Mouse (Mus musculus) thymus, postnatal 36 days (tissue): Measurements from ENCODE around the gene Tmem62.
"Not testable (repeated sequence)": the region's sequence is repeated elsewhere in the genome, so short reads cannot be mapped to it uniquely, and the experiment has no call there.

Experiments used
- DNase-seq, 2 experiments: peaks; one replicate each; pipeline ENCODE4 v3.0.0; 2022; ENCODE audit warnings: mixed read lengths in 2 of 2

The Tmem62 gene

GRCm38 (mm10) chr2:120998863-120999262 lies 22.0 kb downstream of the Tmem62 start:
- DNase-seq = no peak

DNA sequence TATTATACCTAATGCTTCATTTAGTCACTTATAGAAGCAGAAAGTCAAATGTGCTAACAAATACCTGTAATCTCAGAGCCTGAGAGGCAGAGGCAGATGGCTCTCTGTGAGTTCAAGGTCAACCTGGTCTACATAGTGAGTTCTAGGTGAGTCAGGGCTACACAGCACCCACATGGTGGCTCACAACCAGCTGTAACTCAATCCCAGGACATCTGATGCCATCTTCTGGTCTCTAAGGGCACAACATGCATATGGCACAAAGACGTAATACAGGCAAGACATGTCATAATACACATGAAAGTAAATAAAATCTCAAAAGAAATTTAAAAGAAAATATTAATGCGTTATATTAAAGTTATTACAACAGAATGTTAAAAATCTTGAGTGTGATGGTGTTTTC lies 26.8 kb downstream of the Tmem62 start:
- DNase-seq = no peak

DNA sequence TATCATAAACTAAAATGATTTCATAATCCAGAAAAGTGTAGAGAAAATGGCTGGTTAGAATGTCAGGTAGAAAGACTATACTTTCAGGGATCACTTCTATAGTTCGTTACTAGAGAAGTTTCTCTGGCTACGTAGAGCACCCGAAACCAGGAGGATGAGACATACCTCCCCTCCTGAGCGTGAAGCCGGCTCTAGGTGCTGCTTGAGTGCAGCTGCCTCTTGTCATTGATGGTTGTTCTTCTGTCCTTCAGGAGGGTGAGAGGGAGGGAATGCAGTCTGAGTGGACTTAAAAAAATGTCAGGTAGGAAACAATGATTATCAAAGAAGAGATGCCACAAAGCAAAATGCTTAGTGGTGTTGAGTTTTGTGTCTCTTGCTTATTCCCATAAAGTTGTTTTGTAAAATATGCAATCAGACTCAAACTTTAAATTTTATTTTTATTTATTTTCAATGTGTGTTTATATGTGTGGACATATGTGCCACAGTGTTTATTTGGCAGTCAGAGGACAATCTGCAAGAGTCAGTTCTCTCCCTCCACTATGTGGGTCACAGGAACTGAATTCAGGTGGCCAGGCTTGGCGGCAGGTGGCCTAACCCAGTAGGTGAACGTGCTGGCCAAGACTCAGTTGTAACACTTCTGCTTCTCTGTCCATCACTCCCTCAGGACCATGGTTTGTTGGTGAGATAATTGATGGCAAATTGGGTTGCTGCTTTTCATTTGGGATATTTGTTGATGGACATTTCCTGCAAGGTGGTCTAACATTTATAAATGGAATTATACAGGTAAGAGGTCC lies 27.4 kb downstream of the Tmem62 start:
- no peak for DNase-seq

DNA sequence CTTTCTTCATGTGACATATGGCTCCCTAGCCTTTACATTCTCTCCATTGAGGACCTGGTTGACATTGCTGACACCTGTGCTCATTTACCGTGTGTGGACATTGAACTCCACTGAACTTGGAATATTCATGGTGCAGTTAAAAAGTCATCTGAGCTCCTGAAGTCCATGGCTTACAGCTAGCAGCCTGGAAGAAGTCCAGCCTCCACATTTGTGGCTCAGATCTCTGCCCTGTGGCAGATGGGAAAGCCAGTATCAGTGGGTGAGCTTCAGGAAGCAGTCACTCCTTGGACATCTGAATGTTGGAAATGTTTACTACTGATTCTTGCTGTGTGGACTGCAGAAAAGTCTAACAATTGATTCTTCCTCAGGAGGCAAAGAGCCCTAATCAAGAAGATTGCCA lies 30.2 kb downstream of the Tmem62 start:
- DNase-seq = no peak

DNA sequence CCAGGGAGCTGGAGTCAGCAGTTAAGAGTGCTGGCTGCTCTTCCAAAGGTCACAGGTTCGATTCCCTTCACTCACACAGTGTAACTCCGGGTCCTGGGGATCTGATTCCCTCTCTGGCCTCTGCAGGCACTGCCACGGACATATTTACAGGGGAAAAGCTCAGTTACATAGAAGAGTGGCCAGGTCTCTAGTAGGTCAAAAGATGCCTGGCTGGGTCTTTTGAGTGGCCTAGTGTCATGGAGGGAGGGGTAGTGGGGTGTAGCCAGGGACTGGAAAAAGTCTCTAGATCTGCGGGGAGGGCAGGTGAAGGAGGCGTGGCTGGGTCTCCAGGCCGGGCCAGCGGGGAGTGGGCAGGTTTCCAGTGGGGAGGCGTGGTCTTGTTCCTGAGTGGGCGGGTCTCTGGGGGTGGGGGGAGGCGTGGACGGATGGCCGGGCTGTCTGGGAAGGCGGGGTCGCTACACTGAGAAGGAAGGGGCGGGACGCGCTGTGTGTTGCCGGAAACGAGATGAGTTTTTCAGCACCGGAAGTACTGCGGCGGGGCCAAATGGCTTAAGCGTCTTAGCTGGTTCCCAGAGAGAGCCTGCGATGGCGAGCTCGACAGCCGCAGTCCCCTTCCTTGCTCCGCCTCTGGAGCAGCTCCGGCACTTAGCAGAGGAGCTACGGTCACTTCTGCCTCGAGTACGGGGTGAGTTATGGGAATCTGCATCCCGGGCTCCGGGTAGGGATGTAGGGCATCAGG lies 31.3 kb downstream of the Tmem62 start, which contains the start of gene Ccndbp1:
Ccndbp1 (plus strand) TSS at position 479 of the 739 bp plus-strand sequence.
- peak; percentile 86 to 90 for DNase-seq

- no peak for DNase-seq
Measured at GRCm38 (mm10) chr2:121008664-121009007, 31.8 kb downstream of the Tmem62 start.

- no peak for DNase-seq
Measured at GRCm38 (mm10) chr2:121009071-121009677, 32.4 kb downstream of the Tmem62 start.

GRCm38 (mm10) chr2:121012676-121013075 lies 35.9 kb downstream of the Tmem62 start:
- no peak for DNase-seq

- DNase-seq = no peak
Measured at GRCm38 (mm10) chr2:121015507-121015906, 38.7 kb downstream of the Tmem62 start.

DNA sequence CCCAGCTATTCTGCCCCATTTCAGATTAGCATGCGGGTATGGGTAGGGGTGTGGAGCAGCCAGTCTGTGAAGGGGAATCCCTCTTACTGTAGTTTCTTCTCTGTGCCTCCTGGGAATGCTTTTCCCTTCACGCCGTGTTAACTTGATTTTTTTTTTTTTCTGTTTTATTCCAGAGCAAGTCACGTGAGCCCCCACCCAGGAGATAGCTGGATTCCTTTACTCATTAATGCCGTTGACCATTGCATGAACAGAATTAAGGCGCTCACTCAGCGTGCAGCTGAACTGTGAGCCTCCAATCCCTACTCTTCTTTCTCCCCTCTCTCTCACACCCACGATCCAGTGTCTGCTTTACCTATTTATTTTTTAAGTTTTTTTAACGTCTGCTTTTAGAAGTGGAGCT lies 39.4 kb downstream of the Tmem62 start:
- DNase-seq = no peak

GRCm38 (mm10) chr2:121017151-121017550 lies 40.3 kb downstream of the Tmem62 start:
- no peak for DNase-seq

DNA sequence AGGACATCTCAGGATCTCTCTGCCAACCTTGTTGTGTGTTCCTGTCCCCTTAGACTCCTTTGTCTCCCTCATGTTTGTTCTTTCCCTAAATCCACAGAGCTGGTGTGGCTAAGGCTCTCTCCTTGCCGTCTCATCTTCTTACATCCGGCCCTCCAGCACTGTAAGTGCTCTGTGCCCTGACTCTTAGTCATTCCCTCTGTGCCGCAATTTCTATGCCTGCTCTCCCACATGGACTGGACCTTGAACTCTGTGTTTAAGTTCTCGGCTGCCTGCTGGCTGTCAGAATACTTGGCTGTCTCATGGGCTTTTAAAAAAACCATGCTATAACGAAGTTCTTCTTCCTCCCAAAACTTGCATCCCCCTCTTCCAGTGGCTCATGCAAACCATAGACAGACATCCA lies 46.1 kb downstream of the Tmem62 start:
- no peak for DNase-seq

- no peak for DNase-seq
Measured at GRCm38 (mm10) chr2:121036733-121037341, 60.0 kb downstream of the Tmem62 start, which contains the start of gene Epb42. Gene Epb42, minus strand, starts transcription at chr2:121037072.

GRCm38 (mm10) chr2:121038851-121039250 lies 62.0 kb downstream of the Tmem62 start:
- DNase-seq = not testable (repeated sequence)

DNA sequence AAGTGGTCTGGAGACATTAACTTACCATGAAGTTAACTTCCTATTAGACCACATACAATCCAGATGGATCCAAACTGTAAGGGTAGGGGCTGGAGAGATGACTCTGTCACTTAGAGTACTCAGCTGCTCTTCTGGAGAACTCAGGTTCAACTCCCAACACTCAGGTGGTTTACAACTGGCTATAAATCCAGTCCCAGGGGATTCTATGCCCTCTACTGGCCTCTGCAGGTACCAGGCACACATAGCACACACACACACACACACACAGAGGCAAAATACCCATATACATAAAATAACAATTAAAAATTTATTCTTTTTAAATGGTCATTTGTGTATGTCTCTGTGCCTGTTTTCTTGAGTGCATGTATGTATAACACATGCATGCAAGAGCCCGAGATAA lies 62.6 kb downstream of the Tmem62 start:
- DNase-seq = no peak

GRCm38 (mm10) chr2:121041098-121041497 lies 64.3 kb downstream of the Tmem62 start:
- DNase-seq = peak; percentile 4 to 9

GRCm38 (mm10) chr2:121045653-121046052 lies 68.8 kb downstream of the Tmem62 start:
- DNase-seq = no peak

GRCm38 (mm10) chr2:121052176-121052575 lies 75.4 kb downstream of the Tmem62 start:
- no peak for DNase-seq

- DNase-seq = no peak
Measured at GRCm38 (mm10) chr2:121054060-121054459, 77.2 kb downstream of the Tmem62 start.

GRCm38 (mm10) chr2:121055915-121056314 lies 79.1 kb downstream of the Tmem62 start:
- DNase-seq = no peak
